Mouse (Mus musculus): ENCODE data around the gene Cela2a.

Cela2a gene

DNA sequence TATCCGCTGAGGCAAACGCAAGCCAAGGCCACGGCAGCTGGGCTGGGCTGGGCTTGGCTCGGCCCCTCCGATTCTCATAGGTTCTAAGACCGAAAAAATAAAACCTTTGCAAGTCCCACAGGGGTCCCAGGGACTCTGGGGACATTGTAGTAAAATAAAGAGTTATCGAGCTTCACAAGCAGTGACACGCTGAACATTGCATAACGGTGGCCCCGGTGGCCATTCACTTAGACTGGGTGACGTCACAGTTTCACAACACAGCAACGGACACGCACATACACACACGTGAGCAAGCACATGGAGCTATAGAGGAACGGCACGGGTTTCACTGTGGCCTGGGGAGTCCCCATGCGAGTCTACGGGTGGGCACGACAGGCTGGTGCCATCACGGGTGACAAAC, 32.5 kb upstream of the Cela2a start:
- DNase-seq (ENCODE audit: low read depth, low spot score) = no peak

DNA sequence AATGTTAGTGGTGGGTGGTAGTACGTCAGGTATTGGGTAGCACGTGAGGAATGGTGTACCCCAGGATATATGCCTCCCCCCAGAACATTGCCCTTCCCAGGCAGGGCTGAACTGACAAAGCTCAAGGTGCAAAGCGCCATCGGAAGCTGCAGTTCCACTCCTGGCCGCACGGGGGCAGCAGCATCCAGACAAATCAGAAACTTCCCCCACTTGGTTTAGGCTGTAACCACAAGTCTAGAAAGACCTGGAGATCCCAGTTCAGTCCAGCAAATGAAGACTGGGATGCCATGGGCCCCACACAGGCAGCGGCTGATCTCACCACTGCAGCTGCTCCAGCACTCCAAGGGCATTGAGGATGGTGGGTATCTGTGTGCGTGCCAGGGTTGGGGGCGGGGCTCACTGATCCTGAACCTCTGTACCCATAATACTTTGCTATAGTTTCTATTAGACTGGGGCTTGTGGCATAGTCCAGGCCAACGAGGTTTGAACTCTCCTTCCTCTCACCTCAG, 31.5 kb upstream of the Cela2a start:
- DNase-seq (ENCODE audit: low read depth, low spot score) = peak; percentile 54

DNA sequence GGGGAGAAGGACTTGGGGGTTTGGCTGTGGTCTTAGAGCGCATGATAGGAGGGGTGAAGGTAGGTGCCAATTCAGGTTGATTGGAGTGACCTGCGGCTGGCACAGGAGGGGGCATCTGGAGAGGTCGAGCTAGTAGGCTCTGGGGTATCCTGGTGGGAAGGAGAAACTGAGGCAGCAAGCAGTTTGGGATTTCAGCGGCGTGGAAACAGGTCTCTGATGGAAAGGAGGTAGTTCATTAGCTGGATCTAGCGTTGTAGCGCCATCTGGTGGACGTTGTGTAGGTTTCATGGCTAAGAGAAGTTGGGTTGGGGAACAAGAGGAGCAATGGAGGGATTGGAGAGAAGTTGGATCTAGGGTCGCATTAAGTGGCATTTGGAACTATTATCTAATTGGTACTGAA, 27.5 kb upstream of the Cela2a start:
- peak; percentile 71 for DNase-seq (ENCODE audit: low read depth, low spot score)

DNA sequence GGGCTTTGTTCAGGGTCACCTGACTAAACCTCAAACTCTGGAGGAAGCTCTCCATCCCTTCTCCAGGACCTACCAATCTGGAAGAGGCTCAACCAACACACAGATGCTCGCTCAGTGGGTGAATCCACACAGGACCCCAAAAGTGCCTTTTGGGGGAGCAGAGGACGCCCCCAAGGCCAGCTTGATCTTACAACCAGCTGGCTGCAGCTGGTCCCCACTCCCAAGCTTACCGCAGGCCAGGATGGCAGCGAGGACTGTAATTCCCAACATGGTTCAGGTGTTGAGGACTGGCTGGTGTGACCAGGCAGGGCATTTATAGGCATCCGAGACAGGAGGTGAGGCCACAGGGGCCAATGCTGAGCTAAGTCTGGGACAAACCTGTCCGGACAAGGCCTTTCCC, 20.0 kb upstream of the Cela2a start, which contains the start of gene Ctrc:
Gene Ctrc, minus strand, starts transcription at position 361 of the 400 bp plus-strand sequence.
- DNase-seq (ENCODE audit: low read depth, low spot score) = no peak

DNA sequence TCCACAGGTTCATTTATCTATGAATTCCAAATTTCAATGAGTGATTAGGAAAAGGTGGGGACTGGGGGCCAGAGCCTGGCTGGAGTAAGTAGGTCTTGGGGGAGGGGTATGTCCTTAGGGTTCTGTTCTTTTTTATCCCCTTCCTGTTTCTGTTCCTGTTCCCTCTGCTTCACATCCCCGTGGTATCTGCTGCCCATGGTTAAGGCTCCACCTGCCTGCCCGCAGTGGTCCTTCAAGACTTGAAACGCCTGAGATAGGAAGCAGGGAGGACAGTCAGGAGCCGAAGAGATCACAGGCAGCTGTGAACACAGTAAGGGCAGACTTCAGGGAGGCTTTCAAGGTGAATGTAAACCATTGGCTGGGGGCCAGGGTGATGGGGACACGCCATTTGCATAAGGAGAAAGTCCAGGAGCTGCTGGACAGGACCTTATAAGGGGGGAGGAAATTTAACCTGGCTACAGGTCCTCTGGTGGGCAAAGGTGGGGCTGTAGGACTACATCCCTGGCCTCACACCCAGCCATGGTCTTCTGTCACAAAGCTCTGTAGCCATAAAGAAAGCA, 8.7 kb upstream of the Cela2a start:
- no peak for DNase-seq (ENCODE audit: low read depth, low spot score)

DNA sequence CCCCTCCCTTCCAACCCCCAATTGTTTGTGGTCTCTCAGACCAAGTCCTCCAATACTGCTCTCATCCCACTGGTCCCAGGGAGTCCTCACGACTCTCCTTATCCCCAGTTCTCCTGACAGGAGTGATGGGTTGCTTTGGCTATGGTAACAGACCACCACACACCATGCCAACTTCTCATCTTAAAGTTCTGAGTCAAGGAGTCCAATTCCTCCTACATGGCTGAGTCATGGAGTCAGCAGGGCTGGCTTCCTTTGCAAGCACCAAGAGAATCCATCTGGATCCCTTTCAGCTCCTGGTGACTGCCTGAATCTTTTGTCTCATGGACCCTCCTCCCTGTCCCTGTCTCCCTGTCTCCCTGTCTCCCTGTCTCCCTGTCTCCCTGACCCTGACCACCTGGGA, 8.0 kb upstream of the Cela2a start:
- DNase-seq (ENCODE audit: low read depth, low spot score) = no peak

DNA sequence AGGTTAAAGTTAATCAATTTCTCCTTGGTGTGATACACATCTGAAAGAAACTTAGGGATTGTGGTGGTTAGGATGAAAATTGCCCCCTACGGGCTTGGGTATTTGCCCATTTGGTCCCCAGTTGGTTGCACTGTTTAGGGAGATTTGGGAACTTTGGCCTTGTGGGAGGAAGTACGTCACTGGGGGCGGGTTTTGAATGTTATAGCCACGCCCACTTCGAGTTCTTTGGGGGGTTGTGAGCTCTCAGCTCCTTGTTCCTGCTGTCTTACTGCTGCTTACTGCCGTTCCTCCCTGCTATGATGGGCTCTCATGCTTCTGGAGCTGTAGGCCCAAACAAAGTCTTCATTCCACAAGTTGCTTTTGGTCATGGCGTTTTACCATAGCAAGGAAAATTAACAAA, 5.4 kb upstream of the Cela2a start:
- no peak for DNase-seq (ENCODE audit: low read depth, low spot score)

DNA sequence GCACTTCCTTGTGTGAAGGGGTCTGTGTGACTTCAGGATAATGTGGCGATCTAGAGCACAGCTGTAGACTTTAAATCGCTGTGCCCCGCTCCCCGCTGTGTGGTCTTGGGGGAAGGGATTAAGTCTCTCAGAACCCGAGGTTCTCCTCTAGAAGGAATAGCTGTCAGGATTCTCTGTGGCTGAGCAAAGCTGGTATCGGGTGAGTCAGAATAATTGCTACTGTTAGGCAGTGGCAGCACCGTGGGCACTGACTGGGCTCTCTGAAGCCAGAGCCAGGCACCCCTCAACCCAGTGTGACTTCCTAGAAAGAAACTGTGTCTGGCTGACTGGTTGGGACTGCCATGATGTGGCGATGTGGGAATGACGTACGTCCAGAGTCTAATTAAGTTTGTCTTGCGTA, 4.4 kb upstream of the Cela2a start:
- DNase-seq (ENCODE audit: low read depth, low spot score) = no peak

DNA sequence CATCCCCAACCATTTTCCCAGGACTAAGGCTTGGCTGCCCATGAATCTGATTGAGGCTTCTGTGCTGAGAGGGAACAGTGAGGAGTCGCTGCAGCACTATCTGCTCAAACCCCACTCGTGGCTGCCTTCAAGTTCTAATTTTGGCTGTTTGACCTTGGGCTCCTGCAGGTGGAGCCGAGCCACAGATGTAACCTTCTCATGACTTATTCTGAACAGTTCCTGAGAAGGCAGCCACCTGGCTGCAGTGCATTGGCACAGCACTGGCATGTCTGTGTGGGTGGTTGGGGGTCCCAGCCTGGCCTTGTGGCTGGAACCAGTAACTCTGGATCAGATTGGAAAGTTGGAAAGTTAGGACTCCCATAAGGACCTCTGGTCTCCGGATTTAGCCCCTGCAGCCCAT, 2.2 kb upstream of the Cela2a start:
- no peak for DNase-seq (ENCODE audit: low read depth, low spot score)

DNA sequence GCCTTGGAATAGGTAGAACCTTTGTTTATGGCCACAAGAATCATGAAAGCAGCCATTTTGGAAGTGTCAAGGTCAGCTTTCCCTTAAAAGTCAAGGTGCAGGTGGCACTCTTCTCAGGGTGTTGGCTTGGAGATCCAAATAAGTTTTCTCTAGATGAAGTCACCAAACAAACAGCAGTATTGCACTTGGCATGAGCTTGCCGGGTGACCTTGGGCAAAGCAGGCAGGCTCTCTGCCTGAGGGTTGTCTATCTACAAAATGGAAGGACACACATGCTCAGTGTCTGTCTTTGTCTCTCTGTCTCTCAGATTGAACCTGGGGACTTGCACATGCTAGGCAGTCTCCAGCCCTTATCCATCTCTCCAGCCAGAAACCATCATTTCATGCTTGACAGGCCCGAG, 1.4 kb upstream of the Cela2a start:
- no peak for DNase-seq (ENCODE audit: low read depth, low spot score)

DNA sequence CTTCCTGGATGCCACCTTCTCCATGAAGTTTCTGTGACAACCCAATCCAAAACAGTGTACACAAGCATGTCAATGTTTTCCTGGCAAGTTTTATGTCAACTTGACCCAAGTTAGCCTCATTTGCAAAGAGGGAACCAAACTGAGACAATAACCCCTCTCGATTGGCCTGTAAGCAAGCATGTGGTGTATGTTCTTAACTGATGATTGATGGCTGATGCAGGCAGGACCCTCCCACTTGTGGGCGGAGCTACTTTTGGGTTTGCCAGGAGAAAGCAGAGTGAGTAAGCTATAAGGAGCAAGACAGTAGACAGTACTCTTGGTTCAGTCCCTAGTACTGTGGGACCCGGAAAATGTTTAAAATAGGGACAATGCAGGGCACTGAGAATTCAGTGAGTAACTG, 3.0 kb downstream of the Cela2a start:
- DNase-seq (ENCODE audit: low read depth, low spot score) = no peak

DNA sequence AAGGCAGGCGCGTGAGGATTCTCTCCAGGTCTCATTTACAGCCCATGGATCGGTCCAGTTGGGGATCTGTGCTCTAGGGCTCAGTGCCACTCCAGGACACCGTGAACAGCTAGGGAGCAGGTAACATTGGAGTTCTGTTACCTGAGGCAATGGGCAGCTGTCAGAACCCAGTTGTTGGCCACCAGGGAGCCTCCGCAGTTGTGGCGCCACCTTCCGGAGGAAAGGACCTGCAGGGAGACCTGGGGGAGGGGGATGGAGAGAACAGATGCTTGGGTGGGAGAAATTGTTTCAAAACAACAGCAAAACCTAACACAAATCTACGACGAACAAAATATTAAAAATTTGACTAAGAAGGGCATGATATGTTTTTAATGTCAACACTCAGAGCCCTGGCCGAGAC, 3.9 kb downstream of the Cela2a start:
- no peak for DNase-seq (ENCODE audit: low read depth, low spot score)

DNA sequence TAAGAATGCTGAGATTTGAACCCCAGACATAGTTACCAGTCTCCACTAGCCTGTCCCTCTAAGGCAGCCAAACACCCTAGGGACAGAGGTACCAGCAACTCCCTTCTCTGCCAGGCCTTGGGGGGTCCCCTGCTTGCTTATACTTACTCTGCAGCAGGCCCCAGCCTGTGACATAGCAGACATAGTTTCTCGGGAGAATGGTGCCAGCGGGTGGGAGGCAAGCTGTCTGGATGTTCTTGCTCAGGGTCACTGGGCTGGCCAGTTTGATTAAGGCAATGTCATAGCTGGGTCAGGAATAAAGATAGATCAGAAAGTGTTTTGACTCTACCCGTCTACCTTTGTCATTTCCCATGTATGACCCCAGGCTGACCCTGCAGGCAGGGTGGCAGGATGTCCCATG, 4.8 kb downstream of the Cela2a start:
- DNase-seq (ENCODE audit: low read depth, low spot score) = no peak

DNA sequence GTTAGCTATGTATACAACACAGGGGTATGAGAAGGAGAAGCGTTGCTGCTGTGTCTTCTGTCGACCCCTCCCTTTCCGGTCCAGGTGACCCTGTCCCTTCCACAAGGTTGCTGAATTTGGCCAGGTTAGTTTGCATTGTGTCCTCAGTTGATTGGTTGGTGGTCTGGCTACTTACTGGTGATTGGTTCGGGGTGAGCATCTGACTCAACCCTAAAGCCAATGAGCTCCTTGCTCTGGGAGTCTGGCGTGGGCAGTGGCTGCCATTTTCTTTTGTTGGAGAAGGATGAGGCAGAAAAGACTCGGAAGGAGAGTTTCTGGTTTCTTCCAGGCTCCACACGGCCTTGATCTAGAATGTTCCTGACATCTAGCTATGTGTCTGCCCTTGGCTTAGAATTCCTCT, 6.6 kb downstream of the Cela2a start:
- DNase-seq (ENCODE audit: low read depth, low spot score) = no peak

DNA sequence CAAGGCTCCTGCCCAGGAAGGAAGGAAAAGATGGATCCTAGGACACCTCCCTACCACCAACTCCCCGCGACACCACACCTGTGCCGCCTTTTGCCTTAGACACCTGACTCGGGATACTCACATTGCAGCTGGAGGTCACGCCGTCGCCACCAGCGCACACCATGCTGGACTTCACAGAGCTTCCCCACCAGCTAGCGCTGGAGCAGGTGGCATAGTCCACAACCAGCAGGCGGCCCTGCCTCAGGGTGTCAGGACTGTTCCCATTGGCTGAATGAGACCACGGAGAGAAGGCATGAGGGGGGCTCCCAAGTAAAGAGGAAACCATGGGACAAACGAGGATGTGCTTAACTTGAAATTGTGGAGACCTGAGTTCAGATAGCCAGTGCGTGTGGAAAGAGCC, 7.1 kb downstream of the Cela2a start:
- DNase-seq (ENCODE audit: low read depth, low spot score) = no peak

DNA sequence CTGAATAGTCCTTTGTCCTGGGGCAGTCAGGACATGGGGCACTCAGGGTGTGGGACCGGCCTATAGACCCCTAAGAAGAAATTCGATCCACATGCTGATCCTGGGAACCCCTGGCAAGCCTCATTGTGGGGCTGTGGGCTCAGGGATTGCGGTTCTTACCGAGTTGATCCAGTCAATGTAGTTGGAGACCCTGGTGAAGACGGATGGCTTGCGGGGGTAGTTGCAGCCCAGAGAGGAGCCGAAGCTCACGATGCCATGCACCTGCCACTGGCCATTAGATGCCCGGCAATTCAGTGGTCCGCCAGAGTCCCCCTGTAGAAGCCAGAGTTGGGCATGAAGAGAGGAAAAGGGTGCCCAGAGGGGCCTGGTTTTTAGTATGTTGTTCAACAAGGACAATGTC, 8.3 kb downstream of the Cela2a start:
- no peak for DNase-seq (ENCODE audit: low read depth, low spot score)

DNA sequence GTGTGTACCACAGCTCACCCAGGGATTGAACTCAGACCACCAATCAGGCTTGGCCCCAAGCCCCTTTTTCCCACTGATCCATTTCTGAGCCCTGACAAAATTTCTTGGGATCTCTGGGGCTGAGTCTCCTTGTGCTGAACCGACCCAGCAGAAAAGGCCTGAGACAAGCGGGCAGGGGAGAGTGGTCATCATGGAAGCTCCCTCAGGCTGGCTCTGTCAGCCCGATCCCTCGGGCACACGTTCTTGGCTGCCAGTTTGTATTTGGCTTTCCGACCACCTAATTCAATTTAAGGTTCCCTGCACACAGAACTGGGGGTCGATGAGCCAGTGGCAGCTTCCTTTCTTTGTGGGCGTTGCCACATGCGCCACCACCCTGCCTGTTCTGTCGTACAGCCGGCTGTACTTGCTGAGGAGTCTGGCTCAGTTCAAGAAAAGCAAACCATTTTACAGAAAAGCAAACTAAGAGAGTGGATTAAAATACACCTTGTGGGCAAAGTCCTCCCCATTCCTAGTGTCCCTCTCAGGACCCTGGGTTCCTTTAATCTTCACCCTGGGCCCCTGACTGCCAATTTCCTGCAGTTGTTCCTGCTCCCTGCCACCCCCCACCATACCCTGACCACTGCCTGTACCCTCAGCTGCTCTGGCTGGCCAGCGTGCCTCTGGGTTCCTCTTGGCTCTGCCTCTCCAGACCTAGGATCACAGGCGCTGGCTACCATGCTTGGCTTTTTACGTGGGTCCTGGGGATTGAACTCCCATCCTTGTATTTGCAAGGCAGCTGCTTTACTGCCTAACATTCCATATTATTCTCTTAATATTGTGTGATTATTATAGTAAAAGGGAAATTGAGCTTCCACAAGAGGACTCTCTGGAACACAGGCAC, 8.9 kb downstream of the Cela2a start:
- DNase-seq (ENCODE audit: low read depth, low spot score) = no peak

DNA sequence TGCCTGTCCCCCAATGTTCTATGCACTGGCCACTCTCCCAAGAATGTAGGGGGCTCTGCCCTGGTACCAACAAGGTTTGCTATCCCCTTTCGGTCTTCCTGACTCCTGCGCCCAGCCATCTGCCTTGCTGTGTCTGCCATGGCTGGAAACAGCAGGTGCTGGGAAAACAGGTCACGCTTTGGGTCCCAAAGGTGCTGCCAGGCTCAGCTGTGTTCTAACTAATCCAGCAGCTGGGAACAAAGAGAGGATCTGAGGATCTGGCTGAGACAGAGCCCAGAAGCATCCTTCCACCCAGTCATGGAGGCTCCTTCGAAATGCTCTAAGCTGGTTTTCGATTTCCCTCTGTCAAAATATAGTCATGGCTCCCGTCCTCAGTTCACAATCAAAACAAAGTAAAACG, 9.7 kb downstream of the Cela2a start:
- no peak for DNase-seq (ENCODE audit: low read depth, low spot score)

DNA sequence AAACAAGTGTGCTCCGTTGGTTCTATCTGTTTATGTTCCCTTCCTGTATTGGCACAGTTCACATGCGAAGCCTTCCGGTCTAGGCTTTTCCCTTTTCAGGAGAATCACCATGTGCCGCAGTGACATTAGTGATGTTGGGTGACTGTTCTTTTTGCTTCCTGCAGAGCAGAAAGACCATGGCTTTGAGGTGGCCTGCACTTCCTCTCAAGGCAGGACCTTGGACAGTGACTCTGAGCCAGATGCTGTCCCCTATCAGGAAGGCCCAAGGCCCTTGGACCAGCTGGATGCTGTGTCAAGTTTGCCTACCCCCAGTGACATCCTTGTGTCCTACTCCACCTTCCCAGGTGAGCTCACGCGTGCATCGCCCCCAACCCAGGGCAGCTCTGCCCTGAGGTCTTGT, 14.6 kb downstream of the Cela2a start:
- no peak for DNase-seq (ENCODE audit: low read depth, low spot score)

DNA sequence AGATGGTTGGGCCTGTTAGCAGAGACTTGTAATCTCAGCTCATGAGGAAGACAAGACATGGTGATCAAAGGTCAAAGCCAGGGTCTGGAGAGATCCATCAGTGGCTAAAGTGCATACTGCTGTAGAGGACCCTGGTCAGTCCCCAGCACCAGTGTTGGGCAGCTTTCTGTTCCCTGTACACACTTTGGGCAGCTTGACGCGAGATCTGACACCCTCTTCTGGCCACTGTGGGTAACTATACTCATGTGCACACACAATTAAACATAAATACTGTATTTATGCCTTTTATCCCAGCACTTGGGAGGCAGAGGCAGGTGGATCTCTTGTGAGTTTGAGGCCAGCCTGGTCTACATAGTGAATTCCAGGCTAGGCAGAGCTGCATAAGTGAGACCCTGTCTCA, 15.0 kb downstream of the Cela2a start:
- DNase-seq (ENCODE audit: low read depth, low spot score) = no peak

DNA sequence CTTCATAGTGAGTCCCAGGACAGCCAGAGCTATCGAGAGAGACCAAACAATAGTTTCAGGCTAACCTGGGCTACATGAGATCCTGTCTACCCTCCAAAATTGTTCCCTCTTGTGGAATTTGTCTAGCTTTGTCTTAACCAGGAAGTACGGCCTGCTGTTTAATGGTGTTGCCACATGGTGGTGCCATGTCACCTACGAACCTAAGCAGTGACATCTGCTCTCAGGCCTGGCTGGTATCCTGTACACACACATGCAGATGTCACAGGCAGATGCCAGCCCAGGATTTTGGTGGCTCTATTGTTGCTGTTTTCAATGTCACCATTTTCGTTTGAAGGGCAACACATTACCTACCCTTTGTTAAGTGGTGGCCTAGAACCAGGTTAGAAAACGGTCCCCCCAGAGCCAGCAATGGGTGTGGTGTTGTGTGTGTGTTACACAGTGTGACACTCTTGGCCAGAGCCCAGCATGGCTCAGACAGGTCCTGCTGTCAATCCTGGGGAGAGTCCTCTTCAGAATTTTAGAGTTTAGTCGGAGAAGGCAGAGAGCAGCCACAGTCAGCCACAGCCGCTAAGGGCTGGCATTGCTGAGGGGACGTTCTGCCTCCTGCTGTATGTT, 16.0 kb downstream of the Cela2a start:
- peak; percentile 41 for DNase-seq (ENCODE audit: low read depth, low spot score)

DNA sequence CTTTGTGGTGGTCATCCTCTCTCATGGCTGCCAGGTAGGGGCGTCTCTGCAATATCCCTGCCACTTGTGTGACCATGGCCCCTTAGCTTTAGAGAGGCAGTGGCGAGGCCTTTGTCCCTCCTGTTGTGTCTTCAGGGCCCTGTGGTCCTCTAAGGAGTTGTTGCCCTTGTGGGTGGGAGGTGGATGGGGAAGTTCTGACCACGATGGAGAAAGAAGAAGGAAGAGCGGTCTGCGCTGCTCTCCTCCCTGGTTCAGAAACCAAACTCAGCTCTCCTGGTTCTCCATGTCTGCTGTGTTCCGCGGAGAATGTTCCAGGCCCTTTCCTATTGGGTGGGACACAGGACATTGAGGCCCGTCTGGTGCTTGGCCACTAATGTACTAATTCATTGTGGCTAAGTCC, 20.1 kb downstream of the Cela2a start:
- DNase-seq (ENCODE audit: low read depth, low spot score) = no peak

DNA sequence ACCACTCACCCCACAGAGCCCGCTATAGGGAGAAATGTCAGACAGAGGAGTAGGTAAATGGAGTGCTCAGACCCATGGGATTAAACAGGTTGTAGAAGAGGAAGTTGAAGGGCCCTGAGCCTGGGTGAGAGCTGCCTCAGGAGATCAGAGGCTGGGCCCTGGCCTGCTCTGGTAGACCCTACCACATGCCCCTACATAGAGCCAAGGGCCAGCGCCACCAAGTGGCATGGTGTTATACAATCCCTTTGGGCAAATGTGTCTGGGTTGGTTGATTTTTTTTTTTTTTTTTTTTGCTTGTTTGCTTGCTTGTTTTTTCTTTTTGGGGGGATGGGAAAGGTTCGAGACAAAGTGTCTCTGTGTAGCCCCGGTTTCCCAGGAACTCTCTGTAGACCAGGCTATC, 21.9 kb downstream of the Cela2a start:
- DNase-seq (ENCODE audit: low read depth, low spot score) = no peak

All from retina, postnatal 7 days (tissue).